Mouse (Mus musculus) cerebellum, postnatal 14 days (tissue): ENCODE measurements around the gene Fam229b.

Source experiments
- DNase-seq, 2 experiments: peaks; one replicate each; pipeline ENCODE4 v3.0.0; 2021; ENCODE audit warnings: mixed read lengths in 2 of 2

The Fam229b gene

DNA sequence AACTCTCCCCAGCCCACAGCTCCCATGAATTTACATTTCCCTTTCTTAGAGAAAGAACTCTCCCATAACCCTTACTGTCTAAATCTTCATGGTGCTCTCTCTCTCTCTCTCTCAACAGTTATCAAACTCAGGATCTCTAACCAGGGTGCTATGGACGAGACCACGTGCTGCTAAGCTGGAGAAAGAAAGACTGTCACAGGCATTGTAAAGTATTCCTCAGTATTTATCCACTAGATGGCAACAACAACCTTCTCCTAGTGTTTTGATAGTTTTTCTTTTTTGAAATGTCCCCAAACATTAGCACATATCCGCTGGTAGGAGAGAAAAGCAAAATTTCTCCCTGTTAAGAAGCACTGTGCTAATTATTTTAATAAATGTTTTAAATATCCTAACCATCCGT, 12.3 kb downstream of the Fam229b start:
- DNase-seq: no peak

DNA sequence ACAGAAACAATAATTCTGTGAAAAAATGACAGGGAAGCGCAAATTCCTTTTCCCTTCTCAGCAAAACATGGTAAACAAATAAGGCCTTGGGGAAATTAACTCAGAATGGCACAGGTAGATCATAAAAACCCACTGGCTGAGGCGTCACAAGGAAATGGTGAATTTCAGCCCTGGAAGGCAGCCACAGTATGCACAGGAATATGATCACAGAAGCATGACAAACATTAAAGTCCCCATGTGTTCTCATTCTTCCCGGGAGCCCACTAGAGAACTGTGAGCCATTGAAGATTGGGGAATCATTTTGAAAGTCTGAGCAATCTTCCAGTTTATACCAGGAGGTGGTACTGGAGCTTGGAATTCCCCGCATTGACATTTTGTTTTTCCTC, 24.2 kb downstream of the Fam229b start:
- DNase-seq: no peak

DNA sequence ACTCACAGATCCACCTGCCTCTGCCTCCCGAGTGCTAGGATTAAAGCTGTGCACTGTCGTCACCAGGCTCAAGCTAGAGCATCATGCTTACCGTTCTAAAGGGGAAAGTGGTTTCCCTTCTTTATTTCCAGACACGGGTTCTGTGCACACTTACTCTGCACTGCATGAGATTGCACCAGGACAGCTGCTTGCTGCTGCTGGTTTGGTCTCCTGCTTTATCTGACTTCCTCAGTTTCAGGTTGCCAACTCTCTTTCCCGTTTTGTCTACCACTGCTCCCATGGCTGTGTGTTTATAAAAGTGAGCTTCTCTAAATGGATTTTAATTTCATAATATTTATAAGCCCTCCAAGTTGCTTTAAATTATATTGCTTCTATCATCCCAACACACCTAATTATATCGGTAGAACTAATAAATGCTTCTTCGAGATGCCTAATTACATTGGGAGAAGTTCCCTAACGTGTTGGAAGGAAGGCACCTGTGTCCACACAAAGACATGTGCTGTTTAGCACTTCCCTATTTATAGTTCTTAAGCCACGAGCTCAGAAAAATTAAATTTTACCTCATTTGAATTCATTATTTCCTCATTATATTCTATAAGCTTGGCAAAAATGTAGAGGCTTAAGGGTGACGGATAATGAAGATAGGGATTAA, 24.8 kb downstream of the Fam229b start:
- no peak for DNase-seq

DNA sequence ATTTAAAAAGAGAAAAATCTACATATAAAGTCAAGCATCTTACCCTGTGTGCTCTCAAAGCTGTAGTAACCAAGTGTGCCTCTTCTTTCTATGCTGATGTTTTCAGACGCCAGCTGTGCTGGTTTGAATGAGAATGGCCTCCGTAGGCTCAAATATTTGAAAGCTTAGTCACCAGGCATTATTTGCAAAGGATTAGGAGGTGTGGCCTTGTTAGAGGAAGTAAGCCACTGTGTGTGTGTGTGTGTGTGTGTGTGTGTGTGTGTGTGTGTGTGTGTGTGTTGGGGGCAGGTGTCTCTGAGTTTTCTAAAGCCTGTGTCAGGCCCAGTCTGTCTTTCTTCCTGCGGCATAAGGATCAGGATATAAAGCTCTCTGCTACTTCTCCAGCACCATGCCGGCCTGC, 26.8 kb downstream of the Fam229b start:
- no peak for DNase-seq

DNA sequence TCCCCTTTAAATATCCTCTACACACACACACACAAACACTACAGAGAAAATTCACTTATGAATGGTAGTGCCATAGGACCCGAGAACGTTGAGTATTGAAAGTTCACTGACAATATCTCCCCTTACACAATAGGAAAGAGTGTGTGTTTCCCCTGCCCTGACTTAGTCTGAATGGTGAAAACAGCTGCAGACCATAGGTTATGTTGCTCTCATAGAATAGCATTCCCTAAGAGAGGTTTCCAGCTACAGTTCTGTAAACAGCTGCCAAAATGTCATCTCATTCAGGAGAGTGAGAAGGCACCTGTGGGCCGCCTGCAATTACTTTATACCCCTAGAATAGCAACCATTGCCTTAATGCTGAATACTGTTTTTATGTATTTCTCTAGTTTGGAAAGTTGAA, 27.3 kb downstream of the Fam229b start:
- DNase-seq: no peak

DNA sequence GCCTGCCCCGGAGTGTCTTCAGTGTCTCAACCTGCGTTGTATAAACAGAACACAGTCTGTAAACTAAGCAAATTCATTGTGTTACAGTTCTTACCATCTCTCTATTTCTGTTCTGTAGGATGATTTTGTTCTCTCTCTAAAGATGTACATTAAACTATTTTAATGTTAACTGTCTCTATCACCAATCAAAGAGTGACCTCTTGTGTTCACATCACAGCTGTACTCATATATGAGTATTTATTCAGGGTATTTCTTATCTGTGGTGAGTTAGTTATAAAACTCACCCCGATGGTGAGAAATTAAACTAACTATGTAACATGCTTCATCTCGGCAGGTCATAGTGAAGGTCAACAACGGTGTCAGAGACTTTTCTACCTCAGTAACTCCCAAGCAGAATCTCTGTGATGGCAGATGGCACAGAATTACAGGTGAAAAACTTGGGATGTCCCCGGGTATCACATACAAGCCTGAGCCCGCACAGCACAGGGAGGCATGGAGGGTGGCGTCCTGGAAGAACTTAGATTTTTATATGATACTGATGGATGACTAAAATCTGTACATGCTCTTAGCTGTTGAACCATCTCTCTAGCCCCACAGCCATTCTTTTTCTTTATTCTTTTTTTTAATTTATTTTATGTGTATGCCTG, 28.8 kb downstream of the Fam229b start:
- no peak for DNase-seq

DNA sequence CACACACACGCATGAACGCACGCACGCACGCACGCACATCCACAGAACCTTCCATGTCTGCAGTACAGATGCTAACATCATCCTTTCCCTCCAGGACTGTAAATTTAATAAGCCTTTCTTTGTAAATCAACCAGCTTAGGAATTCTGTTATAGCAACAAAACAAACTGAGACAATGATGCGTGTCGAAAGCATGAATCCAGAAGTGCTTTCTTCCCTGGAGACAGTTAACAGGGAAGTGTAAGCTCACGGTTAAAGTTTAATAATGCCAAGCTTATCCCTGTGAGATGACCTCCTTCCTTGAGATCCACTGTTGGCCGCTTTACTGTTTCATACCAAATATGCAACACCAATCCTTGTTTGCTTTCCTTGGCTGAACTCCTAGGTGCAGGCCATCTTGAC, 35.0 kb downstream of the Fam229b start:
- no peak for DNase-seq

DNA sequence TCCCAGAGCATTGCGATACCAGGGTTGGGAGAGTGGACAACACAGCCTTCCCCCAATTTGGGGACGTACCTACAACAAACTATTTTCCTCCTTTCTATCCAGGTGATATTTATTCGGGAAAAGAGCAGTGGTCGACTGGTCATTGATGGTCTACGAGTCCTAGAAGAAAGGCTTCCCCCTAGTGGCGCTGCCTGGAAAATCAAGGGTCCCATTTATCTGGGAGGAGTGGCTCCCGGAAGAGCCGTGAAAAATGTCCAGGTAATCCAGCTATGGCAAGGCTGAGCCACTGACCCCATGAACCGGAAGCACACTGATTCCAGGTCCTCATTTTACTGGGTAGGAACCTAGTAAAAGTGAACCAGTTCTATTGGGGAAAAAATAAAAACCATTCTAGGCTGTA, 36.7 kb downstream of the Fam229b start:
- DNase-seq: peak; percentile 61 to 76

DNA sequence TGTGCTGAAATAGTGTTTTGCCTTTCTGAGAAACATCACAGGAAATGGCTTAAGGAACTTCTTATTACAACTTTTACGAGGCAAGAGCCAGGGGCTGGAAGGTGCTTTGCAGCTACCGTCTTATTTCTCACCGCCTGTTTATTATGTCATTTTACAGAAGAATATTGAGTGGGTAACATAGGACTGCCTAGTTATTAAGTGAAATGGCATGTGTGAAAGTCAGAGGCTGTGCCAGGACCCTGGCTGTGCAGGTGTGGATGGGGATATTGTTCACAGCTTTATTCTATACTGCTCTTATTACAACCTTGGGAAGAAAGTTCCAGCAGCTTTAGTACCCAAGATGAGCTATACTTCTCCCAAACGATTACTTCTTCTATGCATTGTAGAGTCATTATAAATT, 61.7 kb downstream of the Fam229b start:
- no peak for DNase-seq
